Mouse (Mus musculus): ENCODE measurements around the gene Cpne5.

Gene Cpne5

DNA sequence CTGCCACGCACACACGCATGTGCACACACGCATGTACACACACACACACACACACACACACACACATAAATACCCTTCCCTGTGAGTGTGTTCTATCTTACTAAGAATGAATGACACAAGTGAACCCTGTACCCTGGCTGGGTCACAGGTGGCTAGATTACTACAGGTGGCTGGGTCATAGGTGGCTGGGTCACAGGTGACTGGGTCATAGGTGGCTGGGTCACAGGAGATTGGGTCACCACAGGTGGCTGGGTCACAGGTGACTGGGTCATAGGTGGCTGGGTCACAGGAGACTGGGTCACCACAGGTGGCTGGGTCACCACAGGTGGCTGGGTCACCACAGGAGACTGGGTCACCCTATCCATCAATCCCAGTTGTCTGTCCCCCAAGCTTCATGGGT, 27.9 kb downstream of the Cpne5 start:
- no peak for DNase-seq (ENCODE audit: low read depth, low spot score)

GRCm38 (mm10) chr17:29206052-29206451, 31.9 kb downstream of the Cpne5 start:
- no peak for DNase-seq (ENCODE audit: low read depth, low spot score)

DNA sequence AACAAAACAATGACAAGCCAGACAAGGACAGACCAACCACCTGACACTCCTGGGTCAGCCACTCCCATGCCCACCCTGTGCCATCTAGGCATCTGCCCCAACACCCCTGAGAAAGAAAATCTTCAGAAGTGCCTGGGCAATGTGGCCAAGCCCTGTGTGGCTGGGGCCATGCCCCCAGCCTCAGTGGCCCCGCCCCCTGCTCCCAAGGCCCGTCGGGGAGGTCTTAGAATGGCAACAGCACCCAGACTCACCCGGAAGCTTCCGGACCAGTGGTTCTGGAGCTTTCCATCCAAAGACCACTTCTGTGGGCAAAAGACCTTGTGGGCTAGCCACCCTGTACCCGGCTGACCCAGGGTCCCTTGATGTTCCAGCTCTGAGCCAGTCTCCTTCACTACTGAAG, 35.4 kb downstream of the Cpne5 start:
- no peak for DNase-seq (ENCODE audit: low read depth, low spot score)

- DNase-seq (ENCODE audit: low read depth, low spot score) = no peak
Observed at GRCm38 (mm10) chr17:29199821-29200220, 38.1 kb downstream of the Cpne5 start.

DNA sequence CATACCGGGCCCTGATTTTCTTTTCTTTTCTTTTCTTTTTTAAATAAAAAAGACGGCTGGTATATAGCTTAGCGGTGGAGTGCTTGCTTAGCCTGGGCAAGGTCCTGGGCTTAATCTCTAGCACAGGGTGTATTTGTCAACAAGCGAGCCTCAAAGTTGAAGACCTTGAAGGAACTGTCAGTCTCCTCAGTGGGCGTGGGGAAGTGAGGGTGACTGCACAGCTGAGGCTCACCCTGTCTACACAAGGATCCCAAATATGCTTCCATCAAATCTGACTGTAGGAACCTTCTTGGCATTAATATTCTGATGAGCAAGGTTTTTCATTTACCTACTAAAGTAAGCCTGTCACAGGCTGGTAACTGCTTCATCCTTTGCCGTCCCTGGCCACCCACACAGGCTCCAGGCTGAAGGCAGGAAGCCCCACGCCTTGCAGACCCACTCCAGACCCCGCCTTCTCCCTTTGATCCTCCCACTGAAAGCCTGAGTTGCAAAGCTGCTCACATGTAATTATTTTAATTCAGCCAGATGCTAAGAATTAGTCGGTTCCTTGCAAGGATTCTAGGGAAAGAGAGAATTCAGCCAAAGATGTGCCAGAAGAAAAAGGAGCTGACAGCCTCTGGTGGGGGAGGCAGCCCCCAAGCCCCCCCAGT, 38.7 kb downstream of the Cpne5 start:
- DNase-seq (ENCODE audit: low read depth, low spot score) = peak; percentile 82

GRCm38 (mm10) chr17:29195579-29195978, 42.4 kb downstream of the Cpne5 start:
- no peak for DNase-seq (ENCODE audit: low read depth, low spot score)

DNA sequence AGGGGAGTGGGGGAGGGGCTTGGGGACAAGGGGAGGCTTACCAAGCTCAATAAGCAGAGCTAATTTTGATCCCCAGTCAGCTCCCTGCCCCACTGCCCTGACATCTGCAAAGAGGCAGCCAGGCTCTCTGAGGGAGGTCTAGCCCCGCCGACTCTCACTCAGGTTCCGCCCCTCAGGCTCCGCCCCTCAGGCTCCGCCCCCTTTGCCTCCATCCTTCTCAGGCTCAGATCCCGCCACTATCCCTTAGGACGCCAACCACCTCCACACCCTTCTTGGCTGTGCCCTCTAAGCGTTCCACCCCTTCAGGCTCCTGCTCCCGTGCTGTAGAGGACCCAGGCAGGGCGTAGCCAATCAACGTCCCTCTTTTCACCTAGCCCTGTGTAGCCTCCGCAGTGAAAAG, 49.0 kb downstream of the Cpne5 start:
- no peak for DNase-seq (ENCODE audit: low read depth, low spot score)

GRCm38 (mm10) chr17:29186989-29187859, 50.7 kb downstream of the Cpne5 start:
- DNase-seq (ENCODE audit: low read depth, low spot score) = no peak

DNA sequence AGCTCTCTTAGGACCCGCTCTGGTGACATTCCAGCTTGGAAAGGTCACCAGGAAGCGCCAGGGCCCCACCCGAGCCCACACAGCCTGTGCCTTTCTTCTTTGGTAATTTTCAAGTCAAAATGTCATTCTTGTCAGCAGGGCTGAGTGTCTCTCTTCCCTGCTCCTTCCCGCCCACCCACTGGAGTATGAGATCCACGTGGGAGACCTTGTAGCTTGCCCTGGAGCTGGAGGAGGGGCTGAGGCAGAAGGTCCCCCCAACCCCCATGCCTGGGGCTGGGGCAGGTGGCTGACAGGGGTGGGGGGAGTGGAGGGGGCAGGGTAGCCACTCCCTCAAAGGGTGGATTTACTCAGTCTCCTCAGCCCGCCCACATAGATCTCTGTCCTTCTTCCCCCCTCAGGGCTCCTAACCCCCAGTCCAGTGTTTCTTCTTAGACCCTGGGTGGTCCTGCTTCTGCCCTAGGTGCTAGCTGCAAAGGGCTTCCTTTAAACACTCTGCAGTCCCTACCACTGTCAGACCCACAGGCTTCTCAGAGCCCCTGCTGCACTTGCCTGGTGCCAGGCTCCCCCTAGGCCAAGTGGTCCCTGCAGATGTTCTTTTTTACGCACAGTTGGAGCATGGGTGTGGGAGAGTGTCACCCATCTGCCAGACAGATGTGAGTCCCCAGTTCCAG, 52.5 kb downstream of the Cpne5 start:
- DNase-seq (ENCODE audit: low read depth, low spot score) = no peak

- no peak for DNase-seq (ENCODE audit: low read depth, low spot score)
Observed at GRCm38 (mm10) chr17:29183162-29183561, 54.8 kb downstream of the Cpne5 start.

- DNase-seq (ENCODE audit: low read depth, low spot score) = no peak
Observed at GRCm38 (mm10) chr17:29181751-29182150, 56.2 kb downstream of the Cpne5 start.

GRCm38 (mm10) chr17:29180406-29181127, 57.4 kb downstream of the Cpne5 start:
- DNase-seq (ENCODE audit: low read depth, low spot score) = no peak

- no peak for DNase-seq (ENCODE audit: low read depth, low spot score)
Observed at GRCm38 (mm10) chr17:29179917-29180316, 58.0 kb downstream of the Cpne5 start.

DNA sequence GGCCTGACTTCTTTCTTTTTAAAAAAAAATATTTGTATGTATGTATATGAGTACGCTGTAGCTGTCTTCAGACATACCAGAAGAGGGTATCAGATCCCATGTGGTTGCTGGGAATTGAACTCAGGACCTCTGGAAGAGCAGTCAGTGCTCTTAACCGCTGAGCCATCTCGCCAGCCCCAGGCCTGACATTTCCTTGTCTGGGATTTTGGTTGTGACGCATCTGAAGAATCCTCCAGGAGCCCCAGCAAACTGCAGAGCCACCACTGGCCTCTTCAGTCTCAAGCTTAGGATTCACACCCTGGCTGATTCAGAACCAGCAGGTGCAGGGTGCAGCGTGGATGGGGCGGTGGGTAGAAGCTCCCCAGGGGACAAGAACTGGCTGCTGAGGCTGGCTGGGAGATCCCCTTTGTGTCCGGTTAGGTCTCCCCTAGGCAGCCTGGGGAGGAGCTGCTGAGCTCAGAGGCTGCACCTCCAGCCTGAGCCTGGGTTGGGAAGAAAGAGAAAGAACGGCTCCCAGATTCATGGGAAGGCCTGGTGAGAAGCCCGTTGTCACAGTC, 59.4 kb downstream of the Cpne5 start:
- no peak for DNase-seq (ENCODE audit: low read depth, low spot score)

DNA sequence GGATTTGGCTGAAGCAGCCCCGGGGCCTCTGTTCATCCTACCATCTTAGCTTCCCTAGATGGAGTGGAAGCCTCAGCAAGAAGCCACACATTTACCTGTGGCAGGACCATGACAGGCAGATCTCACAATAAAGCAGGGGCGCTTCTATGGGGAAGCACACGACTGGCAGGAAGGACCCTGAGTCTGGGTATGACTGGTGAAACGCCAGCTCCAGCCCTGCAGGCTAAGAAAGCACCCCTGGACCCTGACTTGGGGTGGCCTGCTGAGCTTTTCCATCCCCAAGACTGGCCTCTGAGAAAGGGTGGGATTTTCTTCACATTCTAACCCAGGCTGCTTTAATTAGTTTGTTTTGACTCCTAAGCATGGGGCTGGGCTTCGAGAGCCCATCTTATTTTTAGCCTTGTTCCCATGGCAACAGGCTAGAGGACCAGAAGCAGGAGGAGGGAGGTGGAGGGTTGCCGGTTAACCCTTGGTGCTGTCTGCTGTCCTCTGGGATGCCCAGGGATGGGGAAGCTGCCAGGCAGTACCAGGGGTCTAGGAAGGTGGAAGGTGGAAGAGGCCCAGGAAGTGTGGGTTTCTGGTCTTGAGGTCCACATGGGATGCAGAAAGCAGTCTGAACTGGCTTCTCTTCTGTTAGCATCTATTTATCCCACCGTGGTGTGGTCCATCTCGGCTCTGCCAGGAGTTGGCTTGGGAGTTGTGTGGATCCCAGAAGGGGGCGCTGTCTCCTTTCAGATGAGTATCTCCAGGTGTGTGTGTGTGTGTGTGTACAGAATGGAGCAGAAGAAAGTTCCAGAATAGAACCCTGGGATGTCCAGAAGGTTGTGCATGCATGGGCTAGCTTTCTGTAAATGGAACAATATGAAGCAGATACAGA, 61.3 kb downstream of the Cpne5 start:
- DNase-seq (ENCODE audit: low read depth, low spot score) = peak; percentile 63

GRCm38 (mm10) chr17:29175693-29176092, 62.3 kb downstream of the Cpne5 start:
- DNase-seq (ENCODE audit: low read depth, low spot score) = no peak

DNA sequence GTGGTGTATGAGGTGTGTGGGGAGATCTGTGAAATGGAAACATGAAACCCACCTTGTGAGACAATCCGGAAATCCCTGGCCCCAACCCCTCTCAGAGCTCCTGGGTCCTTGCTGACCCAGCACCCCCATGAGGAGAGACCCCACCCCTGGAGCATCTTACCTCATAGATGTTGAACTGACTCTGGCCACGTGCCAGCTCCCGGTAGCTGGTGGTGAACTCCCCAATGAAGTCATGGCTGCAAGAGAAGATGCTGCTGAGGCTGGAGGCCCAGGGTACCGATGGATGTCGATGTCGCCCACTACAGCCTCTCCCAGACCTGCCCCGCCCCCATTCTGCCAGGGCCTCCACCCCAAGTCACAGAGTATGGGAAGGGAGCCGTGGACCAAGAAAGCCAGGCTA, 64.8 kb downstream of the Cpne5 start:
- DNase-seq (ENCODE audit: low read depth, low spot score) = no peak

DNA sequence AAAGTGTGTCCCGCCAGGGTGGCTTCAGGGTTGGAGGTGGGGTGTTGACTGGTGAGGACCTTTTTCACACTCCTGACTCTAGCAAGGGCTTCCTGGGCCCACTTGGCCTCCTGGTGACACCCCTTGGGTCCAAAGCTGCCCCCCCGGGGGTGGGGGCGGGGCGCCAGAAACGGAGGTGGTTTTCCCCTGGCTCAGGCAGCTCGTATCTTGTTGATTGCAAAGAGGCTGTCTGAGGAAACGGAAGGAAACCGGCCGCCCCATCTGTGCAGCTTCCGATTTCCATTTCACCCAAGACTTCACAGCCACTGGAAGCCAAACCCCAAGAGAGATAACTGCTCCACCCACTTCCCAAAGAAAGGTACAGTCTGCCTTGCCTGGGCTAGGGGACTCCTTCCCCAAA, 65.9 kb downstream of the Cpne5 start:
- peak; percentile 88 for DNase-seq (ENCODE audit: low read depth, low spot score)

DNA sequence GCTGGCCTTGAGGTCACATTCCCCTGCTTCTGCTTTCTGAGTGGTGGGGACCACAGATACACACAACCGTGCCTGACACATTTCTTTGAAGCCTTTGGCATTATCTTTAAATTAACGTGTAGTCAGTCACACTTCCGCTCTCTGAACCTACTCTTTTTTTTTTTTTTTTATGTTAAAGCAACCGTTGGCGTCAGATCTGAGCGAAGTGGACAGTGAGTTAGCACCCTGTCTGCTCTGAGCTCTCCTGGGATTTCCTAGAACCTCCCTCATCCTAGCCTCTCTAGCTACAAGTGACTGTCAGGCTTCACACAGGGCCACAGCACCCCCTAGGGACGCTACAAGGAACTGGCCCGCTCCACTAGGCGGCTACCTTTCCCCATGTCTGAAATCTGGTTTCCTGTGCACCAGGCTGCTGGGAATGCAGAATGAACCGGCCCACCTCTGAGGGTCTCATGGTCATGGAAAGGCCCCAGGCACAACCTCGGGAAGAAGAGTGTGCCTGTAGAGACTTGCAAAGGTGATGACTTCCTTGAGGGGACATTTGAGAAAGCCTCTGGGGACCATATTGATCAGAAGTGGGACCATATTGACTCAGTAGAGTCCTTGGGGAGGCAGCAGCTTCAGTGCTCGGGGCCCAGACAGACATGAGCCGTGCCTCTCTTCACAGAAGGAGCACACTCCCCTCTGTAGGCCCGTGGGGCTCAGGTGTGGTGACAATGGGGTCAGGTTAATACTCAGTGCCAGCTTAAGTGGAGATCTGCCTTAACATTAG, 66.8 kb downstream of the Cpne5 start:
- DNase-seq (ENCODE audit: low read depth, low spot score) = peak; percentile 82

Data from CD4-positive helper T cell, adult 2 months (primary cell).